Mouse (Mus musculus): ENCODE data around the gene Ndufb7. TPM values are rescaled to one million over a fixed set of nuclear protein-coding genes. Genes with fewer than 3 reads are reported as not detected.

Ndufb7 gene
- total RNA-seq, 1 experiment from 2014 or later = 91.9 TPM

- no peak for ATAC-seq (ENCODE audit: extremely low read depth, insufficient number of reproducible peaks, low FRiP score, poor library complexity, severe bottlenecking)
Observed at GRCm38 (mm10) chr8:83574631-83575315, 8.3 kb downstream of the Ndufb7 start.

DNA sequence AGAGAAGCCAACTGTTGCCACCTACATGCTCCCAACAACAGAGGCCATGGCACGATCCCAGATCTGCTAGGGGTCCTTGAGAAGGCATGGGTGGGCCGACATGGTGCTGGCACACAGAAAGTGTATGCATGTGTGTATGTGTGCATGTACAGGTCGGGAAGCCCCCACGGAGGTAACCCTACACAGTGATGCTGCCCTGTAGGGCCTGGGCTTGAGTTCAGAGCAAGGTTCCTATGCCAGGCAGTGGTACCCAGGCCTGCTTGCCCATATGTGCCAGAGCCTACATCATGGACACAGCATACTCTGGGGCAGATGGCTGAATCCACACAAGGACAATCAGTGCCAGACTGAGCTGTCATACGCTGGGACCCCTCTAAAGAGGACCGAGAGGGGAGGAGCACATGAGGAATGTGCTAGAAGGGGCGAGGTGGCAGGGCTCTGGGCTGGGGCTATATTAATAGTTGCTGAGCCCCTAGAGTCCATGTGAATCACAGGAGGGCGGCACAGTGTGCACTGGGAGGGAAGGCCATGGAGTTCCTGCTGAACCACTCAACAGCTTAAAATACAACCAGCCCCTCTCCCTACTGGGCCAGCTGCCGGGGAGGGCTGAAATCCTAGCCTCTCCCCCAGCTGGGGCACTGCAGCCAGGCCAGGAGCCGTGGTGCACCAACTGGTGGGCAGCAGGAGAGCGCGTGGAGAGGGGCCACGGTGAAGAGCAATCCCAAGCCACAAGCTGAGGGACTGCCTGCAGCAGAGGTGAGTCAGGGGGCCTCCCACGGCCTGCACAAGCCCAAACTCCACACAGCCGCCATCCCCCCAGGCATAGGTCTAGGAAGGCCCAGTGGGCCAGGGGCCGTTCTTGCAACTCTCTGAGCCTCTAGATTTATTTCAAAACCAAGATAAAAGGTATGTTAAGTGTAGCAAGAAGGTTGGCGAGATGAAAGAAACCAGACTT is 9.4 kb downstream of the Ndufb7 start:
- ATAC-seq (ENCODE audit: extremely low read depth, insufficient number of reproducible peaks, low FRiP score, poor library complexity, severe bottlenecking) = no peak

- ATAC-seq (ENCODE audit: extremely low read depth, insufficient number of reproducible peaks, low FRiP score, poor library complexity, severe bottlenecking) = no peak
Observed at GRCm38 (mm10) chr8:83576516-83576895, 10.0 kb downstream of the Ndufb7 start.

- ATAC-seq (ENCODE audit: extremely low read depth, insufficient number of reproducible peaks, low FRiP score, poor library complexity, severe bottlenecking) = no peak
Observed at GRCm38 (mm10) chr8:83576921-83577320, 10.4 kb downstream of the Ndufb7 start.

DNA sequence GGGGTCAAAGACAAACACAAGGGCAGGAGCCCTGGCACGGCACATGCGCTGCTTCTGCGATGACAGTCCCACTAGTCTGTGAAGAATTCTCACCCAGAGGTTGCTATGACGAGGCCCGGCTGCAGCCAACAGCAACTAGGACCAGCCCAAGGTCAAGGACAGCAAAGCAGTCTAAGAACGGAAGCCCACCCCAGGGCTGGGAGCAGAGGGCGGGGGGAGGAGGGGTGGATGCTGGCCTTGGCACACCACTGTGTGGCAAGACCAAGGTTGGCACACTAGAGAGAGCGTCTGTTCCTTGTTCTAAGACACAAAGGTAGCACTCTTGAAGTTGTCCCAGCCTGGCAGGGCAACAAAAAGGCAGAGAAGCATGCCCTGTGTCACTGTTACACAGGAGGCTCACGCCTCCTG is 10.9 kb downstream of the Ndufb7 start:
- no peak for ATAC-seq (ENCODE audit: extremely low read depth, insufficient number of reproducible peaks, low FRiP score, poor library complexity, severe bottlenecking)

DNA sequence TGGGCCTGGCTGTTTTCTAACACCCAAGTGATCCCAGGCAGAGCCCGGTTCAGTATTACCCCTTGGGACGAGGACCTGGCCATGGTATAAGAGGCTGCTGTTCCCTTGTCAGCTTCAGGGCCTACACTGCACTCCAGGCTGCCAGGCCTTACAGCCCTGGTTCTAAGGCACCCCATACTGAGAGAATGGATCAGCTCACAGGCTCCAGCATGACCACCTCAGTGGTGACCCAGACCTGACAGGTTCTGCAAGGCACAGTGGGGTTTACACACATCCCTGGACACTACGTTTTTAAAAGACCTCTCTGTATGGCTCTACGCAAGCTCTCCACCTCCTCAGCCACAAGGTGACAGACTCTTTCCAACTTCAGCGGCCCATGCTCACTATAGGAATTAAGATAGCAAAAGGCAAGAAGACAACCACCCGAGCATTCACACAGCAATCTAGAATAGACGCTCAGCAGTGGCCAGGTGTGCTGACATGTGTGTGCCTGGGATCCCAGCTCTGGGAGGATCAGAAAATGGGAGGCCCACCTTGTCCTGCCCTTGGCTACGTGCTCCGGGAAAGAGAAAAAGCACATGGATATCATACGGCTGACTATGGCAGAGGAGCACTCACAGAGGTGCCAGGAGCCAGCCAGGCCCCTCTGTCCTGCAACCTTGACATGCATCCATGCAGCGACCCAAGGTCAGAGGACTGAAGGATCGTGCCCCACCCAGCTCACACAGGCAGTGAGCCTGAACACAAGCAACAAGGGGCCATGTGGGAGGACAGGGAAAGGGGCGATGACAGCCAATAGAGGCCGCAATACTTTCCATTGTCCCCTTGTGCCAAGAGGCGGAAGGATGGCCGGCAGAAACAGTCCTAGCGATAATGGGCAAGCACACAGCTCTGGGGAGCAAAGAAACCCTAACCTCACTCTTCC is 11.9 kb downstream of the Ndufb7 start:
- ATAC-seq (ENCODE audit: extremely low read depth, insufficient number of reproducible peaks, low FRiP score, poor library complexity, severe bottlenecking) = no peak

GRCm38 (mm10) chr8:83579676-83580075 is 13.2 kb downstream of the Ndufb7 start:
- no peak for ATAC-seq (ENCODE audit: extremely low read depth, insufficient number of reproducible peaks, low FRiP score, poor library complexity, severe bottlenecking)

DNA sequence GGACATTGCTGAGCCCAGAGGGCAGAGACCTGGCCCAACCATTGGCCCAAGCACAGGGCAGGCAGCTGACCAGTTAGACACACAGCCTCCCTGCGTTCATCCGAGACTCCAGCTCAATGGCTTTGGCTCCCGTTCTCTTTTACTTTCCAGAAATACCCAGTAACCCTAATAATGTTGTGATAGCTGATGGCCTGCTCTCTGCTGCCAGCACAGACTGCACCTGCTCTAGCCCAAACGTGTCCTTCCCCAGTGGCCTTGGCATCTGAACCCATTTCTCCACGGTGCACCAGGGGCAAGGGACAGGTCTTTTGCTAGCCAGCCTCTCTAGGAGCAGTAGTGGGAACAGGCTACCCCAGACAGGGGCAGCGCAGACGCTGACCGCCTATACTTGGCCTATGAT is 14.4 kb downstream of the Ndufb7 start:
- ATAC-seq (ENCODE audit: extremely low read depth, insufficient number of reproducible peaks, low FRiP score, poor library complexity, severe bottlenecking) = no peak

GRCm38 (mm10) chr8:83582226-83582625 is 15.8 kb downstream of the Ndufb7 start:
- no peak for ATAC-seq (ENCODE audit: extremely low read depth, insufficient number of reproducible peaks, low FRiP score, poor library complexity, severe bottlenecking)

- no peak for ATAC-seq (ENCODE audit: extremely low read depth, insufficient number of reproducible peaks, low FRiP score, poor library complexity, severe bottlenecking)
Observed at GRCm38 (mm10) chr8:83583236-83583635, 16.8 kb downstream of the Ndufb7 start.

- no peak for ATAC-seq (ENCODE audit: extremely low read depth, insufficient number of reproducible peaks, low FRiP score, poor library complexity, severe bottlenecking)
Observed at GRCm38 (mm10) chr8:83584771-83585170, 18.3 kb downstream of the Ndufb7 start.

DNA sequence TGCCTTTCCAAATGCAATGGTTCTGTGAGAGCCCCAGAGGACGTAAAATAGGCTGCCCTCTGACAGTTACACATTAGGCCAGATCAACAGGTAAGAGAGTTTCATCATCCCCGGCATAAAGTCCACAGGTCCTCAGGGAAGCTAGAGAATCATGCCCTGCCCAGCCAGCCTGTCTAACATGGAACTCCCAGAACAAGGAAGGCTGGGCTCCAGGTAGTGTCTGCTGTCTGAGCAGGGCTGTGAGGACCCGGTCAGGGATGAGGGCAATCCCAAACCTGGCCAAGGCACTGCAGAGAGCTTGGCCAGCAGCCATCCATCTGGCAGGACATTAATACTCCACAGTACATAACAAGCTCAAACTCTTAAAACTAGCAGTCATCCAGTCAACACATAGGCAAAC is 18.9 kb downstream of the Ndufb7 start:
- ATAC-seq (ENCODE audit: extremely low read depth, insufficient number of reproducible peaks, low FRiP score, poor library complexity, severe bottlenecking) = no peak

- ATAC-seq (ENCODE audit: extremely low read depth, insufficient number of reproducible peaks, low FRiP score, poor library complexity, severe bottlenecking) = no peak
Observed at GRCm38 (mm10) chr8:83587644-83588043, 21.2 kb downstream of the Ndufb7 start.

DNA sequence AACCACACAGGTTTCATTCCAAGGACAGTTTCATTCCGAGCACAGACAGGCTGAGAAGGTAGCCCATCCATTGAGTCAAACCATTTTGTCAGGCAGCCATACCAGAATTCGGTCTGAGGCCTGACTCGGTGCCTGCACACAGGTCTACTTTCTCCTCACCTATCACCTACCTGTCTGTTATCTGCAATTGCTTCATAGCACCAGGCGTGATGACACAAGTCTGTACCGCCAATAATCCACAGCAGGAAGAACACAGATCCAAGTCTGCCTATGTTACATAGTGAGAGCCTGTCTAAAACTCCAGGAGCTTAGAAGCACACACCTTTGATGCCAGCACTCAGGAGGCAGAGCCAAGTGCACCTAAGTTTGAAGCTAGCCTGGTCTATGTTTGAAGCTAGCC is 22.4 kb downstream of the Ndufb7 start:
- no peak for ATAC-seq (ENCODE audit: extremely low read depth, insufficient number of reproducible peaks, low FRiP score, poor library complexity, severe bottlenecking)

DNA sequence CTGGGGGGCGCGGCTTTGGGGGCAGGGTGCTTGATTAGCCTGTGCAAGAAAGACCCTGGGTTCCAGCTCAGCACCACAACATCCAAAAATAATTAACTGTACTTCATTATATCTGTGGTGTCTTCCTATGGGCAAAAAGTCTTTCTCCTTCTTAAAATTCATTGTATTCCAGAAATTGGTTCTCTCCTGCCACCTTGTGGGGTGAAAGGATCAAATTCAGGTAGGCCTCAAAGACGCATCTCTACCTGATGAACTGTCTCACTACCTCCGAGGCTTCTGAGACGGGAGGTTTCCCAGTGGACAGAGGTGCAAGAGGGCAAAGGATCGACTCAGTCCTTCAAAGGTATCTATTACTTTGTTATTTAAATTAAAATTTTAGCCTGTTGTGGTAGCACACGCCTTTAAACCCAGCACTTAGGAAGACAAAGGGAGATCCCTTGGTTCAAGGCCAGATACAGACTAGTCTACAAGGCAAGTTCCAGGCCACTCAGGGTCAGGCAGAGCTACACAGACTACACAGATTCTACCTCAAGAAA is 24.1 kb downstream of the Ndufb7 start:
- no peak for ATAC-seq (ENCODE audit: extremely low read depth, insufficient number of reproducible peaks, low FRiP score, poor library complexity, severe bottlenecking)

DNA sequence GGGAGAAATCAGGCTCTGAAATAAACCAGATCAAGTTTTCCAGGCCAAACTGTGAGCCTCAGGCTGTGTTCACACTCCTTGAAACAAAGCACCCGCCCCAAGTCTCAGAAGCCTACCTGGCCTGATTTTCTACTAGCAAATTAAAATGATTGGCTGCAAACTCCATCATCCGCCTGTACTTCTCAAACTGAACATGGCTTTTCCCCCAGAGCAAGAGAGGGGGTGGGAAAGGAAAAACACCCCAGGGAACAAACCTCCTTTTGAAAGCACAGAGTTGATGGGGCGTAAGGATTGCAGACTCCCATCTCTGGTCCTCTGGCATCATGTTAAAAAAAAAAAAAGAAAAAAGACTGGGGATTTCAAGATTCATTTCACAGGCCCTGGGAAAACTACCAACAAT is 26.2 kb downstream of the Ndufb7 start:
- ATAC-seq (ENCODE audit: extremely low read depth, insufficient number of reproducible peaks, low FRiP score, poor library complexity, severe bottlenecking) = no peak

DNA sequence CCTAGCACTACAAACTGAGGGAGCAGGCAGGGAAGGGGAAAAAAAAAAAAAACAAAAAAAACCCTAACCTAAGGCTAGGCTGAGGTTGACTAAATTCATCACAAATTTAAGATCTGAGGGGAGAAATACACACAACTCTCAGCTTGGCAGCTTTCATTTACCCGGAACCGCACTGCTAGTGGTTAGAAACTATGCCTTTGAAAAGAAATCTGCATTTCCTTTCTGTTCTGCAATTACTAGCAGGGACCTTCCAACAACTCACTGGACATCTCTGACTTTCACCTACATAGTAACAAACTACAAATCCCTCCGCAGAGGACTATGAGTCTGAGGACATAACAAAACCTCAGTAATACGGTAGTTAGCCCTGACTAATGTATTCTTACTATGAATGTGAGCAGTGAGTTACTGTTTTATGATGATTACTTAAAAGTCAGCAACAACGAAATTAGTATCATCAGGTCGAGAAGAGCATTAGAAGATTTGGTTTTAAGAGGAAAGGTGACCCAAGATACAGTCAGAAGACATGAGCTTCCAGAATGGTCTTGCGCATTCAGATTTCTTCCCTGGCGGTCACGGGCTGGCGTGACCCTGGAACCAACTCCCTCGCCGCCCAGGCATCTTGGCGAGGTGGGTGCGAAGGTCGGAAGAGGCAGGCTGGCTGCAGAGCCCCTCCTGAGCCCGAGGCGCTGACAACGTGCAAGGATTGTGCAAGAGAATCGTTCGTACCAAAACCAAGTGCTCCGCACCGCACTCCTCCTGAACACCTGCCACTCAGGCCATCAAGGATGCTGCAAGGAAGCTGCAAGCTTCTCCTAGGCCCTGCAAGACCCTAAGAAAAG is 27.1 kb downstream of the Ndufb7 start:
- ATAC-seq (ENCODE audit: extremely low read depth, insufficient number of reproducible peaks, low FRiP score, poor library complexity, severe bottlenecking) = no peak
